Mouse (Mus musculus) megakaryocyte, embryonic 14.5 days (primary cell): Measurements from ENCODE around the gene Osm.

Experiments used
- FLI1 ChIP-seq: IDR thresholded peaks from 2 replicates; pipeline ENCODE4 v1.6.1; 2012; ENCODE audit warnings: low read length, inconsistent platforms, mixed read lengths
- GATA1 ChIP-seq: IDR thresholded peaks from 3 replicates; pipeline ENCODE4 v1.6.1; 2012; ENCODE audit warnings: mixed read lengths, low read length, inconsistent platforms, borderline replicate concordance

DNA sequence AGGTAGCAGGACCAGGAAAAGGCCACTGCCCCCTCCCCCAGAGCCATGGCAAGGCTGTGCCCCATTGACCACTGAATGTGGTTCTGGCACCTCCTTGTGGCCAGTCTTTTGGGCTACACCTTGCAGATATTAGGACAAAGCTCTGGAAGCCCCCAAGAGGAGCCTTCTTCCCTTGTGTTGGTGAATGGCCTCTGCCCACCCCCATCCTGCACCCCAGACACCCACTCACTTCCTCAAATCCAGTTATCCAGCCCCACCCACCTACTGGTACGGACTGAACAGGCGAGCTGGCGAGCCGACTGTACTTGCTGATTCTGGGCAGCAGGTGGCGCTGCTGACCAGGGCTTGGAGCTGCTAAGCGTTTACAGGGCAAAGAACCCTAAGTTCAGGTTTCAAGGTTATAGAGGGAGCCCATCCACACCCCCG lies 22.4 kb downstream of the Osm start:
- TF ChIP-seq GATA1 (no peak), FLI1 (no peak)
